Mouse (Mus musculus) C2C12 (cell line): ENCODE measurements around the gene Onecut3.

Experiments used
- CEBPB ChIP-seq: IDR thresholded peaks from one replicate; pipeline ENCODE4 v1.6.1; 2011; ENCODE audit warnings: low read depth, mild to moderate bottlenecking, control low read depth, moderate library complexity
- CTCF ChIP-seq: IDR thresholded peaks from one replicate; pipeline ENCODE4 v1.5.1; 2011; ENCODE audit not compliant: control insufficient read depth, insufficient read depth, insufficient read length
- MAX ChIP-seq: IDR thresholded peaks from one replicate; pipeline ENCODE4 v1.6.1; 2011; ENCODE audit warnings: mild to moderate bottlenecking, control low read depth
- MYOG ChIP-seq: IDR thresholded peaks from one replicate; pipeline ENCODE4 v1.6.1; 2011; ENCODE audit not compliant: control insufficient read depth, insufficient read length; ENCODE audit errors: extremely low read depth
- USF1 ChIP-seq: IDR thresholded peaks from one replicate; pipeline ENCODE4 v1.6.1; 2011; ENCODE audit warnings: low read depth, mild to moderate bottlenecking, control low read depth, moderate library complexity

- TF ChIP-seq MAX: no peak
- no peak for TF ChIP-seq CTCF
- TF ChIP-seq USF1: no peak
- TF ChIP-seq MYOG: no peak
- no peak for TF ChIP-seq CEBPB
These were observed 40.4 kb downstream of the Onecut3 start for GRCm38 (mm10) chr10:80535071-80535470.
